Mouse (Mus musculus): ENCODE data around the gene Gm9970.
A peak's percentile ranks its signal among the peaks of the same experiment; 100 is the strongest.

Gm9970 gene

DNA sequence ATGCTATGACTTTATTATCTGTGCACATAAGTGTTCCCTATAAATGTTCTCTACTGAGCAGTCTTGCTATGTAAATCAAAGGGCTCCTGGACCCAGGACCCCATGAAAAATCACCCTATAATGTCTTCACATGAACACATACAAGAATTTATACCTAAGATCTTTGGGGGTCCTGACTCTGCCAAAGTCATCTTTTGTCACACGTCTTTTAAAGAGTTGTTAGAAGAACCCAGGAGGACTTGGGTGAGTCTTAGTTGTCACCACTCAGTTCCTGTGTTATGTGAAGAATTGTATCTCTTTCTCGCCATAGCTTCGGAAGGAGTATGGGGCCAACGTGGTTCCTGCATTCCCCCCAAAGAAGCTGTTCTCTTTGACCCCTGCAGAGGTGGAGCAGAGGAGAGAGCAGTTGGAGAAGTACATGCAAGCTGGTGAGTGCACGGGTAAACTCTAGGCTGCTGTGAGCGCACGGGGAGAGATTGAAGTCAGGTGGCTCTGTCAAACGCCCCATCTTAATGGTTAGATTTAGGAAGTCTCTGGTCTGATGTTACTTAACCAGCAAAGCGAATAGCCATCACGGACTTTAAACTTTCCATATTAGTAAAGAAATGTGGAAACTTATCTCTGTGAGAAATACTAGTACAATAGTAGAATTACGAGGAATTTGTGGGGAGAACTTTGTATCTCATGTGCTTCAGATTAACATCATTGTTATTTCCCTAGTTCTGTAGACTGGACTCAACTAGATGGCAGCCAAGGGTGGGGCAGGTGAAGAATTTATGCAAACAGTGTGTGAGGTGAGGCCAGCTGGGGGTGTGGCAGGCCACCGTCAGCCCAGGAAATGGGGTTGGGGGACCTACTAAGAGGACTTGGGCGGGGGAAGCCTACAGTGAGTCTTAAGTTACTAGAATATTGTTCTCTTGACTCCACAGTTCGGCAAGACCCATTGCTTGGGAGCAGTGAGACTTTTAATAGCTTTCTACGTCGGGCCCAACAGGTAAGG lies 46.2 kb downstream of the Gm9970 start:
- DNase-seq (ENCODE audit: low spot score) = no peak

- no peak for DNase-seq (ENCODE audit: low spot score)
Observed at GRCm38 (mm10) chr5:31193631-31194281, 47.3 kb downstream of the Gm9970 start.

- peak; percentile 99 for DNase-seq (ENCODE audit: low spot score)
Observed at GRCm38 (mm10) chr5:31192939-31193630, 47.9 kb downstream of the Gm9970 start, which contains the start of the genes Snx17 and Eif2b4. Snx17 (plus strand) TSS chr5:31193227. Eif2b4 (minus strand) TSS chr5:31193430.

- no peak for DNase-seq (ENCODE audit: low spot score)
Observed at GRCm38 (mm10) chr5:31192045-31192938, 48.7 kb downstream of the Gm9970 start.

All from ovary, postnatal 36 days (tissue).